Mouse (Mus musculus) heart, adult 2 months (tissue): Measurements from ENCODE around the gene Senp3.

ENCODE experiments used
- CTCF ChIP-seq: fragments of 200-600 bp; IDR thresholded peaks from 2 replicates; pipeline ENCODE4 v1.8.1; 2022; ENCODE audit warnings: antibody characterized with exemption, mild to moderate bottlenecking, moderate library complexity
- POLR2A ChIP-seq: fragments of 200-500 bp; IDR thresholded peaks from 2 replicates; pipeline ENCODE4 v1.6.1; 2011; ENCODE audit warnings: mild to moderate bottlenecking, low read depth, low read length, control low read depth; ENCODE audit not compliant: insufficient read depth

DNA sequence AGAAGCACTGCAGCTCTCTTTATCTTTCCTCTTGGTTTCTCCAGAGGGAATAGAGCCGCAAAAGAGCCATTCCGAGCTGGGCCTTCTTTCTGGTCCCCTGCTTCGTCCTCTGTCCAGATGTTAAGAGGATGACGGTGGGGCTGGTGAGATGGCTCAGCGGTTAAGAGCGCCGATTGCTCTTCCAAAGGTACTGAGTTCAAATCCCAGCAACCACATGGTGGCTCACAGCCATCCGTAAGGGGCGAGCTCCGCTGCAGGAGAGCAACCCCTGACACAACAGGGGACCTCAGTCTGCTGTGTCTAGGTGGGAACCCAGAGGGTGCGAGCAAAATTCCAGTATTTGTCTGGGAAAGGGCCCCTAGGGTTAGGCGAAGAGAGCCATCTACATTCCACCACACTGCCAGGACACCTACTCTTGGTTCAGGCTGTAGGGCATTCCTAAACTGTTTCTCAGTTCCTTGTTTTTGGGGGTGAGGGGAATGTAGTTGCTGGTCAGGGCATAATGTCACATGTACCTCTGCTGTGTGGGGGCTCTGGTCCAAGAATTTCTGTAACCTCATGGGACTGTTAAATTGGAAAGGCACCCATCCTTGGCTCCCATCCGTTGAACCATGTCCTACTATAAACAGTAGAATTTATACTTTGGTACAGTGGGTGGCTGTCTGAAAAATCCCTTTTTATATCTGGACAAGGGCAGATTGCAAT lies 18.8 kb downstream of the Senp3 start:
- no peak for TF ChIP-seq CTCF
- TF ChIP-seq POLR2A, result no peak
